Mouse (Mus musculus): ENCODE data around the gene Arrb2. TPM values are rescaled to one million over a fixed set of nuclear protein-coding genes. Genes with fewer than 3 reads are reported as not detected.
A peak's percentile ranks its signal among the peaks of the same experiment; 100 is the strongest.

Gene Arrb2
- 11.2 and 13.2 TPM in 2 replicates for polyA plus RNA-seq (2015; fragmentation: Nextera tagmentation; extraction: Ambion mirVana)

GRCm38 (mm10) chr11:70432048-70432894 is at the start of gene Arrb2:
Arrb2 (plus strand) TSS chr11:70432635.
- H3K27me3 ChIP-seq (replicated peaks), result no peaks in the 10 kb centered on the region
- peak within 1 kb of the TSS; percentile 74 for H3K27ac ChIP-seq (replicated peaks)
- peaks cover 17% of the 10 kb centered on the region for H3K36me3 ChIP-seq
- H3K4me2 ChIP-seq, result peak within 1 kb of the TSS; percentile 91
- peak within 1 kb of the TSS; percentile 75 for H3K4me3 ChIP-seq
- WGBS, result under 1% methylated on average over 64 of the region's 75 CpGs
- peaks cover 18% of the 10 kb centered on the region for H3K4me1 ChIP-seq
- peak; percentile 88 for ATAC-seq (ENCODE audit: extremely low read depth, insufficient number of reproducible peaks, low FRiP score, low TSS enrichment)
- H3K9ac ChIP-seq, result peak within 1 kb of the TSS; percentile 91
- H3K9me3 ChIP-seq, result no peaks in the 10 kb centered on the region

DNA sequence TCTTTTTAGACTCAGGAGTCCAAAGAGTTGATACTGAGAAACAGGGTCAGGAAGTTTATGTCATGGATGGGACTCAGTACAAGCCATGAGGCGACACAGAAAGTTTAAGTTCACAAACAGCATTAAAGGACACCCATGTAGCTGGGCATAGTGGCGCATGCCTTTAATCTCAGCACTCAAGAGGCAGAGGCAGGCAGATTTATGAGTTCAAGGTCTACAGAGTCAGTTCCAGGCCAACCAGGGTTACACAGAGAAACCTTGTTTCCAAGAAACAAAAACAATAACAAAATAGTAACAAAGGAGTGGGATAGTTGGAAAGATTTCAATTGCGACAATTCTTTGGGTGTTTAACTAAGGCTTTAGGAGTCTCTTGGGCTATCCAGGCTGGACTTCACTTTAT is 48.3 kb upstream of the Arrb2 start:
- Histone ChIP-seq H3K4me3 (no peak overlapping the region), H3K9ac (no peak overlapping the region), H3K36me3 (peaks cover 28% of the 10 kb centered on the region), H3K4me2 (no peak overlapping the region), H3K27me3 (replicated peaks) (no peaks in the 10 kb centered on the region), H3K4me1 (peaks cover 12% of the 10 kb centered on the region), H3K9me3 (no peaks in the 10 kb centered on the region), H3K27ac (replicated peaks) (no peak overlapping the region)
- 83% methylated on average over 3 of the region's 3 CpGs for WGBS
- no peak for ATAC-seq (ENCODE audit: extremely low read depth, insufficient number of reproducible peaks, low FRiP score, low TSS enrichment)

DNA sequence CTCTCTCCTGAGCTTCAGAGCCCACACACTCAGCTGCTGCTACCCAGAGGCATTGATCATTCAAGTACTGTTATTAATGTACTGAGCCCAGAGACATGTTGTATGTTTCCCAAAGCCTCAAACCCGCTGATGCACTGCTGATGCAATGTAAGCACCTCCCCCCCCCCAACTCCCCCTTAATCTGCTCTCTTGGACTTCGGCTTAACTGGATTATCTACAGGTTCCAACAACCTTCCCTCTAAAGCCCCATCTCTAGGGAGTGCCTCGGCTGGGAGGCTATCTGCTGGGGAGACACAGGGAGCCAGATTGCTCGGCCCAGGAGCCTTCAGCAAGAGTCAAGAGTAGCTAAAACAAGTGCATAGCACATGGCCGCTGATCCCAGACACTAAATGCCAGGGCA is 45.0 kb upstream of the Arrb2 start:
- no peaks in the 10 kb centered on the region for H3K4me1 ChIP-seq
- no peak overlapping the region for H3K27ac ChIP-seq (replicated peaks)
- peaks cover 48% of the 10 kb centered on the region for H3K36me3 ChIP-seq
- H3K4me2 ChIP-seq, result no peak overlapping the region
- no peak overlapping the region for H3K9ac ChIP-seq
- 65% methylated on average over 5 of the region's 5 CpGs for WGBS
- H3K4me3 ChIP-seq, result no peak overlapping the region
- no peaks in the 10 kb centered on the region for H3K27me3 ChIP-seq (replicated peaks)
- H3K9me3 ChIP-seq, result no peaks in the 10 kb centered on the region
- ATAC-seq (ENCODE audit: extremely low read depth, insufficient number of reproducible peaks, low FRiP score, low TSS enrichment), result no peak

DNA sequence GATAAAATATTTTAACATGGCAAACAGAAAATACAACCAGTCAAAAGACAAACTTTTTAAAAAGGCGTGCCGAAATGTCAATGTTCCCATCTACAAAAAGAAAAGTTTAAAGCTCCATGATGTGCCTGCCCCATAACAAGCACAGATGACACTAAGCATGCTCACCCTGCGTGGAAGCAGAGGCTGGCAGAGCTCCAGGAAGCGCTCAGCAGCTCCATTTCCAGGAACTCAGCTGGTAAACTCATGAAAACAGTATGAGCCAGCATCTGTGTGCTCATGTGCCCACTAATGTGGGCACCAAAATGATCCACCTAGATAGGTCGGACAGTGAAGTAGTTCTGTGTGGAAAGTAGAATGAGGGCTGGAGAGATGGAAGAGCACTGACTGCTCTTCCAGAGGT is 43.0 kb upstream of the Arrb2 start:
- H3K27ac ChIP-seq (replicated peaks), result no peak overlapping the region
- peaks cover 66% of the 10 kb centered on the region for H3K36me3 ChIP-seq
- H3K27me3 ChIP-seq (replicated peaks), result no peaks in the 10 kb centered on the region
- no peak overlapping the region for H3K4me2 ChIP-seq
- H3K9ac ChIP-seq, result no peak overlapping the region
- H3K9me3 ChIP-seq, result no peaks in the 10 kb centered on the region
- ATAC-seq (ENCODE audit: extremely low read depth, insufficient number of reproducible peaks, low FRiP score, low TSS enrichment), result no peak
- 74% methylated on average over 5 of the region's 5 CpGs for WGBS
- H3K4me3 ChIP-seq, result no peak overlapping the region
- H3K4me1 ChIP-seq, result no peaks in the 10 kb centered on the region

GRCm38 (mm10) chr11:70403598-70403997 is 28.8 kb upstream of the Arrb2 start:
- H3K4me3 ChIP-seq, result no peak overlapping the region
- peaks cover 58% of the 10 kb centered on the region for H3K36me3 ChIP-seq
- 49% methylated on average over 2 of the region's 2 CpGs for WGBS
- H3K9ac ChIP-seq, result 0 out of 2 replicates have a peak overlapping the region, but pooled peaks have one; percentile 28
- peak overlapping the region; percentile 76 for H3K27ac ChIP-seq (replicated peaks)
- no peaks in the 10 kb centered on the region for H3K9me3 ChIP-seq
- ATAC-seq (ENCODE audit: extremely low read depth, insufficient number of reproducible peaks, low FRiP score, low TSS enrichment), result peak; percentile 49
- peak overlapping the region; percentile 38 for H3K4me2 ChIP-seq
- no peaks in the 10 kb centered on the region for H3K27me3 ChIP-seq (replicated peaks)
- H3K4me1 ChIP-seq, result peaks cover 39% of the 10 kb centered on the region

DNA sequence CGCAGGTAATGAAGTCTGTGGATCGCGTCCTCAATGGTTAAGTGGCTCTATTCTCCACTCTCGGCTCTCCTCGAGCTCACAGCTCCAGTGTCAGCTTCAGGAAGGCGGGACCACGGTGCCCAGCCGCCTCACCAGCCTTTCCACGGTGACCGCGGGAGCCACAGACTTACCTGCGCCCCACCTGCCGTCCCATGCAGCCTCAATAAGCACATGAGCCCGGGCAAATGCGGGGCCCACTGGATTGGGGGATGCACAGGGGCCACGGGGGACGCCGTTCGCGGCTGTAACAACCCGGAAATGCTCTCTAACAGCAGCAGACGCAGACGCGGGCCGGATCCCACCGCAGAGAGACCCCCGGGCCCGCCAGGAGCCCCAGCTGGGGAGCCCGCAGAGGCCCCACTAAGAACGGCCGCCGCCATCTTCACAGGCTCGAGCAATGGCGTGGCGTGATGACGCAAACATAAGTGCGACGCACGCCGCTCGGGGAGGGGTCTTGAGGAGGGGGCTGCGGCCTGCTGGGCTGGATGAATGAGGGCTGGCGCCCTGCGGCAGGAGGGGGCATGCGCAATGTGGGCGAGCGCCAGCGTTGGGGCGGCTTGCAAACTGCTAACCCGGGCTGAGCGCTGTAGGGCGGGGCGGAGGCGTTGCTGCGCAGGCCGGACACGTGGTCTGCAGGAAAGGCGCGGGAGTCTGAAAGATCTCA is 22.7 kb upstream of the Arrb2 start, which contains the start of gene Pelp1:
Gene Pelp1, minus strand, starts transcription at position 438 of the 703 bp plus-strand sequence.
- Histone ChIP-seq H3K9me3 (no peaks in the 10 kb centered on the region), H3K36me3 (peaks cover 13% of the 10 kb centered on the region), H3K4me2 (peak within 1 kb of the TSS; percentile 94), H3K9ac (peak within 1 kb of the TSS; percentile 99), H3K4me3 (peak within 1 kb of the TSS; percentile 97), H3K27me3 (replicated peaks) (peaks cover 6% of the 10 kb centered on the region), H3K4me1 (peaks cover 30% of the 10 kb centered on the region), H3K27ac (replicated peaks) (peak within 1 kb of the TSS; percentile 74)
- peak; percentile 89 for ATAC-seq (ENCODE audit: extremely low read depth, insufficient number of reproducible peaks, low FRiP score, low TSS enrichment)
- under 1% methylated on average over 59 of the region's 59 CpGs for WGBS

GRCm38 (mm10) chr11:70410297-70410643 is 22.2 kb upstream of the Arrb2 start:
- Histone ChIP-seq H3K4me2 (peak overlapping the region; percentile 94), H3K36me3 (peaks cover 8% of the 10 kb centered on the region), H3K9me3 (no peaks in the 10 kb centered on the region), H3K27me3 (replicated peaks) (peaks cover 6% of the 10 kb centered on the region), H3K4me1 (peaks cover 25% of the 10 kb centered on the region), H3K4me3 (peak overlapping the region; percentile 97), H3K27ac (replicated peaks) (peak overlapping the region; percentile 74), H3K9ac (peak overlapping the region; percentile 99)
- WGBS, result 55% methylated on average over 6 of the region's 6 CpGs
- no peak for ATAC-seq (ENCODE audit: extremely low read depth, insufficient number of reproducible peaks, low FRiP score, low TSS enrichment)

- no peak overlapping the region for H3K4me2 ChIP-seq
- peaks cover 6% of the 10 kb centered on the region for H3K27me3 ChIP-seq (replicated peaks)
- no peak for ATAC-seq (ENCODE audit: extremely low read depth, insufficient number of reproducible peaks, low FRiP score, low TSS enrichment)
- H3K36me3 ChIP-seq, result no peaks in the 10 kb centered on the region
- H3K27ac ChIP-seq (replicated peaks), result no peak overlapping the region
- WGBS, result 65% methylated on average over 5 of the region's 5 CpGs
- peaks cover 21% of the 10 kb centered on the region for H3K4me1 ChIP-seq
- no peak overlapping the region for H3K4me3 ChIP-seq
- no peaks in the 10 kb centered on the region for H3K9me3 ChIP-seq
- no peak overlapping the region for H3K9ac ChIP-seq
Observed at GRCm38 (mm10) chr11:70412591-70412990, 19.8 kb upstream of the Arrb2 start.

DNA sequence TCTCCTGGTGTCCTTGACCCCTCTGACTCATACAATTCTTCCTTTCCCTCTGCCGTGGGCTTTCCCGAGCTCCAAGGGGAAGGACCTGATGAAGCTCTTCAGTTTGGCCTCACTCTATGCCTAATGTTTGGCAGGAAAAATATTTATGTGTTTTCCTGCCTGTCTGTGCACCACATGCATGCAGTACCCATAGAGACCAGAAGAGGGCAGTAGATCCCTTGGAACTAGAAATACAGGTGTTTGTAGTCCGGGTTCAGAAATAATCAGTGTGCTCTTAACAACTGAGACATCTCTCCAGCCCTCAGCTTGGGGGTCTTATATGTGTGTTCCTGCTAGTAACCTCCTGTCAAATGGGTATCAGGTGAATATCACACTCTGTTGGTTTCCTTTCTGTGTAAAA is 18.5 kb upstream of the Arrb2 start:
- no peaks in the 10 kb centered on the region for H3K36me3 ChIP-seq
- no peak overlapping the region for H3K4me3 ChIP-seq
- H3K9me3 ChIP-seq, result no peaks in the 10 kb centered on the region
- no peak overlapping the region for H3K27ac ChIP-seq (replicated peaks)
- ATAC-seq (ENCODE audit: extremely low read depth, insufficient number of reproducible peaks, low FRiP score, low TSS enrichment), result no peak
- peaks cover 10% of the 10 kb centered on the region for H3K4me1 ChIP-seq
- H3K4me2 ChIP-seq, result no peak overlapping the region
- peaks cover 6% of the 10 kb centered on the region for H3K27me3 ChIP-seq (replicated peaks)
- no peak overlapping the region for H3K9ac ChIP-seq
- 5% methylated on average over 3 of the region's 3 CpGs for WGBS

DNA sequence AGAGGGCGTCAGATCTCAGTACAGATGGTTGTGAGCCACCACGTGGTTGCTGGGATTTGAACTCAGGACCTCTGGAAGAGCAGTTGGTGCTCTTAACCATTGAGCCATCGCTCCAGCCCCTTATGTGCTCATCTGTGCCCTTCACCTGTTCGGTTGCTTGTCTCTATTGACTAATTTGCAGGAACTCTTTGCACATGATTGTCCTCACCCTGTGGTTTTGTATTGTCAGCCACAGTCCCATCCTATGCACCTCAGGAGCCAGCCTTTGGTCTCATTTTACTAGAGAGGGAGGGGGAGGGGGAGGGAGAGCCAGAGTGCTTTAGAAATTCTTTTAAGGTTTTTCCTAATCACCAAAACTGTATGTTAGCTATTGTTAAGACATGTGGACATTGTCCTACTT is 14.2 kb upstream of the Arrb2 start:
- Histone ChIP-seq H3K9me3 (no peaks in the 10 kb centered on the region), H3K36me3 (no peaks in the 10 kb centered on the region), H3K27ac (replicated peaks) (no peak overlapping the region), H3K9ac (no peak overlapping the region), H3K4me3 (no peak overlapping the region), H3K4me1 (no peaks in the 10 kb centered on the region), H3K27me3 (replicated peaks) (no peaks in the 10 kb centered on the region), H3K4me2 (no peak overlapping the region)
- no peak for ATAC-seq (ENCODE audit: extremely low read depth, insufficient number of reproducible peaks, low FRiP score, low TSS enrichment)
- 64% methylated on average over 4 of the region's 4 CpGs for WGBS

GRCm38 (mm10) chr11:70419486-70419885 is 12.9 kb upstream of the Arrb2 start:
- no peak for ATAC-seq (ENCODE audit: extremely low read depth, insufficient number of reproducible peaks, low FRiP score, low TSS enrichment)
- H3K9me3 ChIP-seq, result no peaks in the 10 kb centered on the region
- no peak overlapping the region for H3K27ac ChIP-seq (replicated peaks)
- H3K4me3 ChIP-seq, result no peak overlapping the region
- H3K36me3 ChIP-seq, result no peaks in the 10 kb centered on the region
- no peak overlapping the region for H3K9ac ChIP-seq
- no peak overlapping the region for H3K4me2 ChIP-seq
- H3K4me1 ChIP-seq, result no peaks in the 10 kb centered on the region
- no peaks in the 10 kb centered on the region for H3K27me3 ChIP-seq (replicated peaks)
- WGBS, result 49% methylated on average over 5 of the region's 5 CpGs
